Mouse (Mus musculus) CH12.LX (cell line): ENCODE results near the gene Aspa. TPM values are rescaled to one million over a fixed set of nuclear protein-coding genes. Genes with fewer than 3 reads are reported as not detected.
A peak's percentile ranks its signal among the peaks of the same experiment; 100 is the strongest.

ENCODE experiments used
- DNase-seq: peaks from one replicate; pipeline ENCODE4 v3.0.0-alpha.2; 2013; ENCODE audit errors: extremely low read depth
- H3K27ac ChIP-seq: 2 replicates; pipeline ENCODE4 v1.5.1; 2012; ENCODE audit warnings: low read depth, mild to moderate bottlenecking, control low read depth, moderate library complexity; ENCODE audit not compliant: insufficient read depth
- H3K27me3 ChIP-seq: replicated peaks from 2 replicates; pipeline ENCODE3; 2012; ENCODE audit warnings: inconsistent platforms
- H3K36me3 ChIP-seq, 2 experiments: replicated peaks in 1 of 2; 2 replicates each; pipeline versions ENCODE3 to v1.6.1; 2012; ENCODE audit warnings: inconsistent platforms in 1 of 2, low read length in 1 of 2, mild to moderate bottlenecking in 1 of 2, mixed read lengths in 1 of 2, moderate library complexity in 1 of 2; ENCODE audit not compliant: control insufficient read depth in 1 of 2, insufficient read depth in 1 of 2
- H3K4me1 ChIP-seq, 2 experiments: 2 replicates each; pipeline ENCODE4 v1.6.1; 2012; ENCODE audit warnings: inconsistent platforms in 1 of 2, moderate library complexity in 1 of 2; ENCODE audit not compliant: insufficient read depth in 2 of 2, control insufficient read depth in 1 of 2
- H3K4me2 ChIP-seq: 2 replicates; pipeline ENCODE4 v1.6.1; 2012; ENCODE audit warnings: low read depth, mild to moderate bottlenecking, control low read depth; ENCODE audit not compliant: poor library complexity, insufficient read depth, severe bottlenecking
- H3K4me3 ChIP-seq, 3 experiments: fragments of 150-350 bp in 1 of 3; sonication (generic) in 1 of 3; replicated peaks in 1 of 3; 2 replicates each; pipeline versions ENCODE3 to v1.5.1; 2011 to 2012; ENCODE audit warnings: low read depth in 2 of 3, low read length in 2 of 3, mild to moderate bottlenecking in 2 of 3, moderate library complexity in 2 of 3, control low read depth in 1 of 3, improper control_type of control experiment in 1 of 3, inconsistent platforms in 1 of 3, mixed read lengths in 1 of 3; ENCODE audit not compliant: poor library complexity in 1 of 3
- H3K79me2 ChIP-seq: replicated peaks from 2 replicates; pipeline ENCODE4 v1.6.1; 2012; ENCODE audit warnings: mild to moderate bottlenecking, moderate library complexity; ENCODE audit not compliant: control insufficient read depth, poor library complexity, insufficient read depth, severe bottlenecking; ENCODE audit errors: extremely low read depth
- H3K9ac ChIP-seq: 2 replicates; pipeline ENCODE4 v1.6.1; 2012; ENCODE audit warnings: low read depth, mild to moderate bottlenecking, control low read depth, moderate library complexity; ENCODE audit not compliant: insufficient read depth
- H3K9me3 ChIP-seq: replicated peaks from 2 replicates; pipeline ENCODE3; 2012; ENCODE audit warnings: low read length, inconsistent platforms, mixed read lengths
- BHLHE40 ChIP-seq: IDR thresholded peaks from 2 replicates; pipeline ENCODE4 v1.6.1; 2011; ENCODE audit warnings: mild to moderate bottlenecking, low read depth, low read length, improper control_type of control experiment
- ELF1 ChIP-seq: IDR thresholded peaks from 2 replicates; pipeline ENCODE4 v1.6.1; 2014; ENCODE audit warnings: low read depth, mild to moderate bottlenecking, inconsistent platforms, low read length, improper control_type of control experiment
- GABPA ChIP-seq: IDR thresholded peaks from 2 replicates; pipeline ENCODE4 v1.6.1; 2012; ENCODE audit warnings: low read depth, low read length, improper control_type of control experiment, inconsistent platforms; ENCODE audit not compliant: insufficient replicate concordance
- JUND ChIP-seq: conservative IDR thresholded peaks from 2 replicates; pipeline ENCODE4 v1.6.1; 2011; ENCODE audit warnings: low read depth, low read length, improper control_type of control experiment
- KAT2A ChIP-seq: IDR thresholded peaks from 2 replicates; pipeline ENCODE4 v1.6.1; 2012; ENCODE audit warnings: low read length, improper control_type of control experiment, inconsistent platforms; ENCODE audit not compliant: insufficient replicate concordance
- MAFK ChIP-seq: IDR thresholded peaks from 2 replicates; pipeline ENCODE4 v1.6.1; 2011; ENCODE audit warnings: low read length, improper control_type of control experiment; ENCODE audit not compliant: insufficient replicate concordance
- MEF2A ChIP-seq: IDR thresholded peaks from 2 replicates; pipeline ENCODE4 v1.6.1; 2014; ENCODE audit warnings: low read depth, mild to moderate bottlenecking, inconsistent platforms, low read length, improper control_type of control experiment, borderline replicate concordance
- NRF1 ChIP-seq: IDR thresholded peaks from 2 replicates; pipeline ENCODE4 v1.6.1; 2014; ENCODE audit warnings: low read depth, mild to moderate bottlenecking, inconsistent platforms, low read length, improper control_type of control experiment, moderate library complexity
- POLR2A ChIP-seq: IDR thresholded peaks from 2 replicates; pipeline ENCODE4 v1.6.1; 2011; ENCODE audit warnings: low read depth, mild to moderate bottlenecking, improper control_type of control experiment, low read length
- SIN3A ChIP-seq: IDR thresholded peaks from 2 replicates; pipeline ENCODE4 v1.6.1; 2012; ENCODE audit warnings: low read length, improper control_type of control experiment, inconsistent platforms
- ZNF384 ChIP-seq: IDR thresholded peaks from 2 replicates; pipeline ENCODE4 v1.6.1; 2012; ENCODE audit warnings: low read depth, low read length, improper control_type of control experiment, inconsistent platforms
- dilution Hi-C: fragments of 300-500 bp; cut with MboI; formaldehyde crosslinking; loops from 2 replicates; pipeline ENCODE4 v1.14.3; 2020; ENCODE audit warnings: low sequenced_read_pairs; ENCODE audit not compliant: extremely low pct_unique_long_range_greater_than_20kb, extremely low pct_ligation_motif_present
- in situ Hi-C: fragments of 300-500 bp; cut with MboI; formaldehyde crosslinking; loops from 3 replicates; pipeline ENCODE4 v1.14.3; 2019; ENCODE audit warnings: low sequenced_read_pairs, low pct_ligation_motif_present, low pct_unique_long_range_greater_than_20kb, mixed read lengths
- polyA plus RNA-seq: library from polyadenylated mRNA; unstranded; fragments of >175 nt; gene quantifications from 2 replicates; pipeline ENCODE4 v1.2.1, GENCODE M21; 2012; ENCODE audit warnings: low read depth; ENCODE audit not compliant: insufficient read length
- total RNA-seq, 2 experiments: library from RNA; depleted of rRNA; stranded (reverse); fragments of 300-350 nt in 1 of 2; fragments of >200 nt in 1 of 2; gene quantifications; 2 replicates each; pipeline ENCODE4 v1.2.3; 2012 to 2014

The Aspa gene
- total and polyA plus RNA-seq, 3 experiments = not detected

- Histone ChIP-seq H3K9ac (no peak overlapping the region), H3K79me2 (no peaks in the 10 kb centered on the region), H3K36me3 (no peaks in the 10 kb centered on the region), H3K27me3 (peaks cover 59% of the 10 kb centered on the region), H3K27ac (no peak overlapping the region), H3K4me1 (no peaks in the 10 kb centered on the region), H3K9me3 (peaks cover 8% of the 10 kb centered on the region), H3K4me3 (no peak overlapping the region), H3K4me2 (no peak overlapping the region)
- in situ Hi-C loops = no loop called here
- dilution Hi-C loops = no loop called here
- TF ChIP-seq MEF2A (no peak), KAT2A (no peak), POLR2A (no peak), ELF1 (no peak)
- no peak for DNase-seq
These were observed 4.0 kb upstream of the Aspa start for GRCm38 (mm10) chr11:73333357-73333756.

- in situ Hi-C loops = no loop called here
- Histone ChIP-seq H3K27me3 (peaks cover 69% of the 10 kb centered on the region), H3K4me2 (0 out of 2 replicates have a peak overlapping the region, but pooled peaks have one; percentile 8), H3K9me3 (peaks cover 4% of the 10 kb centered on the region), H3K79me2 (no peaks in the 10 kb centered on the region), H3K27ac (no peak overlapping the region), H3K4me3 (no peak overlapping the region), H3K9ac (no peak overlapping the region), H3K4me1 (peaks cover 0 to 5% of the 10 kb centered on the region in 2 experiments; a peak in 1 of 4 replicates), H3K36me3 (no peaks in the 10 kb centered on the region)
- no peak for DNase-seq
- dilution Hi-C loops = no loop called here
- no peak for TF ChIP-seq ZNF384
- no peak for TF ChIP-seq NRF1
- no peak for TF ChIP-seq GABPA
- TF ChIP-seq JUND = no peak
These were observed 2.0 kb downstream of the Aspa start for GRCm38 (mm10) chr11:73327361-73327760.

GRCm38 (mm10) chr11:73326485-73326886 is 2.9 kb downstream of the Aspa start:
- H3K9me3 ChIP-seq = peaks cover 5% of the 10 kb centered on the region
- peaks cover 0 to 5% of the 10 kb centered on the region in 2 experiments; a peak in 1 of 4 replicates for H3K4me1 ChIP-seq
- no peak for TF ChIP-seq SIN3A
- peak; percentile 56; the same call in 1 of the 2 replicates for TF ChIP-seq BHLHE40
- peak; percentile 69 for TF ChIP-seq MAFK
- peak overlapping the region; percentile 97 for H3K4me2 ChIP-seq
- H3K27ac ChIP-seq = no peak overlapping the region
- in situ Hi-C loops (no loop called here), dilution Hi-C loops (no loop called here)
- no peak for DNase-seq
- no peaks in the 10 kb centered on the region for H3K36me3 ChIP-seq
- H3K4me3 ChIP-seq = peak overlapping the region in 1 of 3 experiments; percentile 39
- no peak overlapping the region; the same call in 1 of the 2 replicates for H3K9ac ChIP-seq
- H3K79me2 ChIP-seq = no peaks in the 10 kb centered on the region
- peaks cover 66% of the 10 kb centered on the region for H3K27me3 ChIP-seq
